8 mouse cellular contexts compared by ENCODE assay signal in the genomic region with DNA sequence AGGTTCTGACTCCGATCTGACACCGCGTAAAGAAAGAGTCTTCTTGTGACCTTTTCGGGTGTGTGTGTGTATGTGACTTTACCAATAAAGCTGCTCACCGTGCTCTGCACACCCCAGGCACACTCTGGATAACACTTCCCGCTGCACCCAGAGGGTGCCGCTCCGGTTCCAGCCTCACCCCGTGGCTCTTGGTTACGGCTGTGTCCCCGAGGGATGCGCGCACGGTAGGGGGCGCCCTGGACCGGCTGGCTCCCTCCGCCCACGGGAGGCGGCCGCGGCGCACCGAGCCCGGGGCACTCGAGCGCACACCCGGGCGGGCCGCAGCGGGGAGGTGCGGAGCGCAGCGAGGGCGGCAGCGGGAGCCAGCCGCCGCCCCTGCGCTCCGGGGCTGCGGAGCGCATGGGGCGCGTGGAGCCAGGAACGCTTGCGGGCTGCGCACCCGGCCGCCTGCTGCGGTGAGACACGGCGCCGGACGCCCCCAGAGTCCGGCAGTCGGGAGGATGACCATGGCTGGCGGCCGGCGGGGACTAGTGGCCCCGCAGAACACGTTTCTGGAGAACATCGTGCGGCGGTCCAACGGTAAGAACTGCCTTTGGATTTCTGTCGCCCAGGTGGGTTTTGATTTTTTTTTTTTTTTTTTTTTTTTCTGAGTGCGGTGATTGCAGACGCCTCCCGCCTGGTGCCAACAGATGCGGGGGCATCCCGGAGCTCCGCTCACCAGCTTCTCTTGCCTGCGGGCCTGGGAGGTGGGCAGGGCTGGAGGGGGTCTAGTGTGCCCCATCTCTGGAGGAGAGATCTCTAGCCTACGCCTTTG. TPM values are rescaled to one million over a fixed set of nuclear protein-coding genes. Genes with fewer than 3 reads are reported as not detected.
DNase-seq lines count a peak whose midpoint lies in the region; ATAC-seq and TF ChIP-seq lines count a peak whose summit lies in the region.

A gene (plus strand): TSS at position 267 of the 814 bp plus-strand sequence.

- POLR2A ChIA-PET in Patski (lab: Charles Lee), result interaction anchor here (0.7 to 1.2 kb wide), 2 partner anchors 404 to 408 kb away, joined by 3 read pairs; no protein-coding TSS in a partner anchor

- WGBS in hindbrain, embryonic 13.5 days, result under 1% methylated on average over 73 of the region's 73 CpGs

- CTCF ChIA-PET in Patski (lab: Charles Lee), result interaction anchor here (0.6 to 5.0 kb wide), 9 partner anchors 10 to 530 kb away, joined by 3 to 59 read pairs (median 7); no protein-coding TSS in a partner anchor

- H3K4me1 ChIP-seq in hindbrain, embryonic 13.5 days (replicated peaks), result peaks cover 18% of the 10 kb centered on the region

- TF ChIP-seq CTCF in Patski (IDR thresholded peaks at IDR 0.05), result peak; percentile 100

- H3K9me3 ChIP-seq in hindbrain, embryonic 13.5 days, result no peaks in the 10 kb centered on the region

- peak within 1 kb of the TSS; percentile 59 for H3K4me3 ChIP-seq in hindbrain, embryonic 13.5 days

- peak within 1 kb of the TSS; percentile 78 for H3K9ac ChIP-seq in hindbrain, embryonic 13.5 days

- peak; percentile 92 for ATAC-seq in Patski
- peak; percentile 93 for ATAC-seq in hindbrain, embryonic 13.5 days (ENCODE audit: low FRiP score)

- in situ Hi-C loops in Patski (cut with MboI; ENCODE audit: low pct_unique_long_range_greater_than_20kb), result loop anchor here (5.0 to 25.0 kb wide), 2 partner anchors 407 to 722 kb away; no protein-coding TSS in a partner anchor

- no peak for DNase-seq in Patski (ENCODE audit: low read depth, low spot score)
- peak; percentile 94 to 95 for DNase-seq in cerebellum, postnatal 10 days
- DNase-seq in frontal cortex, postnatal 25 days (ENCODE audit: low spot score in 2 of 2), result peak; percentile 89 to 92
- DNase-seq in layer of hippocampus, postnatal 25 days (ENCODE audit: extremely low spot score in 1 of 2, low spot score in 1 of 2), result peak; percentile 96 to 97
- peak; percentile 93 for DNase-seq in lung, postnatal 10 days
- DNase-seq in retina, embryonic 14.5 days (ENCODE audit: low spot score), result peak; percentile 89
- peak; percentile 71 for DNase-seq in thymus, postnatal 25 days

- H3K27ac ChIP-seq in hindbrain, embryonic 13.5 days, result no peak within 1 kb of the TSS

- H3K4me2 ChIP-seq in hindbrain, embryonic 13.5 days, result peak within 1 kb of the TSS; percentile 94

- H3K36me3 ChIP-seq in hindbrain, embryonic 13.5 days, result no peaks in the 10 kb centered on the region

- H3K27me3 ChIP-seq in Patski, result peaks cover 19% of the 10 kb centered on the region
- H3K27me3 ChIP-seq in hindbrain, embryonic 13.5 days, result peaks cover 50% of the 10 kb centered on the region

RNA-seq across cellular contexts. Expression of the gene that starts here (rescaled TPM):
- polyA plus RNA-seq in Patski (2021), result 2.3 TPM
- 1.8 and 2.2 TPM in 2 replicates for polyA plus RNA-seq in hindbrain, embryonic 13.5 days (2015; fragmentation: Nextera tagmentation; extraction: Ambion mirVana)
- total RNA-seq in layer of hippocampus, postnatal 25 days (2021), result 10 to 100 TPM; 33.3 to 35.7 TPM
